Mouse (Mus musculus) hindbrain, embryonic 15.5 days (tissue): Measurements from ENCODE around the gene Tbx21. TPM values are rescaled to one million over a fixed set of nuclear protein-coding genes. Genes with fewer than 3 reads are reported as not detected.
A peak's percentile ranks its signal among the peaks of the same experiment; 100 is the strongest.

Experiments
- ATAC-seq: fragments of 200-750 bp; cut with Nextera tagmentation; 2 replicates; pipeline ENCODE4 v1.8.0; 2017; ENCODE audit warnings: low read depth, moderate number of reproducible peaks, moderate TSS enrichment; ENCODE audit not compliant: low FRiP score
- H3K27ac ChIP-seq: fragments of 300-500 bp; sonication (generic); replicated peaks from 2 replicates; pipeline ENCODE4 v1.5.1; 2015; ENCODE audit warnings: mild to moderate bottlenecking, inconsistent platforms
- H3K27me3 ChIP-seq: fragments of 300-500 bp; sonication (generic); 2 replicates; pipeline ENCODE4 v1.6.1; 2015; ENCODE audit warnings: control low read depth, inconsistent platforms
- H3K36me3 ChIP-seq: fragments of 300-500 bp; sonication (generic); 2 replicates; pipeline ENCODE4 v1.6.1; 2015; ENCODE audit warnings: control low read depth, inconsistent platforms
- H3K4me1 ChIP-seq: fragments of 300-500 bp; sonication (generic); replicated peaks from 2 replicates; pipeline ENCODE4 v1.6.1; 2015; ENCODE audit warnings: control low read depth, inconsistent platforms
- H3K4me2 ChIP-seq: fragments of 300-500 bp; sonication (generic); 2 replicates; pipeline ENCODE4 v1.6.1; 2015; ENCODE audit warnings: moderate library complexity, mild to moderate bottlenecking, inconsistent platforms
- H3K4me3 ChIP-seq: fragments of 300-500 bp; sonication (generic); 2 replicates; pipeline ENCODE4 v1.5.1; 2015; ENCODE audit warnings: mild to moderate bottlenecking, inconsistent platforms
- H3K9ac ChIP-seq: fragments of 300-500 bp; sonication (generic); 2 replicates; pipeline ENCODE4 v1.6.1; 2015; ENCODE audit warnings: inconsistent platforms
- H3K9me3 ChIP-seq: fragments of 300-500 bp; sonication (generic); 2 replicates; pipeline ENCODE4 v1.6.1; 2016; ENCODE audit warnings: control low read depth, inconsistent platforms
- WGBS: fragments of 180-500 bp; shearing (Covaris S2); methylation state at CpG from one replicate; pipeline ENCODE4 v1.1.7; 2015; 5-methylcytosine and 5-hydroxymethylcytosine counted together
- polyA plus RNA-seq: library from polyadenylated mRNA; unstranded; fragments of >200 nt; fragmentation: Nextera tagmentation; extraction: Ambion mirVana; gene quantifications from 2 replicates; pipeline ENCODE4 v1.2.1, GENCODE M21; 2015

Gene Tbx21
- polyA plus RNA-seq, 1 experiment from 2014 or later: 0.13 TPM

GRCm38 (mm10) chr11:97072533-97072932, 42.6 kb downstream of the Tbx21 start:
- H3K4me1 ChIP-seq: no peaks in the 10 kb centered on the region
- H3K27ac ChIP-seq: no peak overlapping the region
- ATAC-seq: peak; percentile 51; the same call in 1 of the 2 replicates
- H3K27me3 ChIP-seq: no peaks in the 10 kb centered on the region
- H3K4me2 ChIP-seq: no peak overlapping the region
- 29% methylated on average over 3 of the region's 3 CpGs for WGBS
- no peak overlapping the region for H3K4me3 ChIP-seq
- H3K9ac ChIP-seq: no peak overlapping the region
- no peaks in the 10 kb centered on the region for H3K9me3 ChIP-seq
- 0 out of 2 replicates have a peak, but pooled peaks cover 4% of the 10 kb centered on the region for H3K36me3 ChIP-seq

- H3K9ac ChIP-seq: no peak overlapping the region
- no peak overlapping the region for H3K27ac ChIP-seq
- 0 out of 2 replicates have a peak, but pooled peaks cover 10% of the 10 kb centered on the region for H3K36me3 ChIP-seq
- H3K4me3 ChIP-seq: no peak overlapping the region
- H3K4me1 ChIP-seq: no peaks in the 10 kb centered on the region
- H3K27me3 ChIP-seq: no peaks in the 10 kb centered on the region
- no peak for ATAC-seq
- no peaks in the 10 kb centered on the region for H3K9me3 ChIP-seq
- WGBS: 65% methylated on average over 1 of the region's 1 CpGs
- H3K4me2 ChIP-seq: no peak overlapping the region
Measured at GRCm38 (mm10) chr11:97071129-97071528, 44.0 kb downstream of the Tbx21 start.

GRCm38 (mm10) chr11:97069770-97070169, 45.4 kb downstream of the Tbx21 start:
- Histone ChIP-seq H3K4me1 (no peaks in the 10 kb centered on the region), H3K9ac (no peak overlapping the region), H3K27me3 (no peaks in the 10 kb centered on the region), H3K36me3 (0 out of 2 replicates have a peak, but pooled peaks cover 10% of the 10 kb centered on the region), H3K27ac (no peak overlapping the region), H3K4me3 (no peak overlapping the region), H3K4me2 (no peak overlapping the region), H3K9me3 (no peaks in the 10 kb centered on the region)
- 89% methylated on average over 2 of the region's 2 CpGs for WGBS
- ATAC-seq: no peak

GRCm38 (mm10) chr11:97069333-97069732, 45.8 kb downstream of the Tbx21 start:
- Histone ChIP-seq H3K27ac (no peak overlapping the region), H3K27me3 (no peaks in the 10 kb centered on the region), H3K9me3 (no peaks in the 10 kb centered on the region), H3K4me1 (no peaks in the 10 kb centered on the region), H3K4me2 (no peak overlapping the region), H3K9ac (no peak overlapping the region), H3K36me3 (0 out of 2 replicates have a peak, but pooled peaks cover 10% of the 10 kb centered on the region), H3K4me3 (no peak overlapping the region)
- 0 out of 2 replicates have a peak, but pooled peaks have one; percentile 25 for ATAC-seq
- 50% methylated on average over 1 of the region's 1 CpGs for WGBS

- ATAC-seq: no peak
- Histone ChIP-seq H3K36me3 (0 out of 2 replicates have a peak, but pooled peaks cover 15% of the 10 kb centered on the region), H3K4me1 (no peaks in the 10 kb centered on the region), H3K9ac (no peak overlapping the region), H3K4me2 (no peak overlapping the region), H3K9me3 (no peaks in the 10 kb centered on the region), H3K27ac (no peak overlapping the region), H3K27me3 (no peaks in the 10 kb centered on the region), H3K4me3 (no peak overlapping the region)
- 47% methylated on average over 22 of the region's 22 CpGs for WGBS
Measured at GRCm38 (mm10) chr11:97066656-97067360, 48.3 kb downstream of the Tbx21 start.

GRCm38 (mm10) chr11:97065538-97066295, 49.4 kb downstream of the Tbx21 start:
- no peak for ATAC-seq
- Histone ChIP-seq H3K27ac (no peak overlapping the region), H3K9ac (no peak overlapping the region), H3K4me3 (no peak overlapping the region), H3K27me3 (no peaks in the 10 kb centered on the region), H3K4me1 (no peaks in the 10 kb centered on the region), H3K36me3 (0 out of 2 replicates have a peak, but pooled peaks cover 22% of the 10 kb centered on the region), H3K9me3 (no peaks in the 10 kb centered on the region), H3K4me2 (no peak overlapping the region)
- WGBS: 90% methylated on average over 12 of the region's 12 CpGs

- WGBS: 87% methylated on average over 3 of the region's 3 CpGs
- no peak overlapping the region for H3K9ac ChIP-seq
- no peak overlapping the region for H3K4me2 ChIP-seq
- H3K4me1 ChIP-seq: no peaks in the 10 kb centered on the region
- no peaks in the 10 kb centered on the region for H3K9me3 ChIP-seq
- no peak overlapping the region for H3K4me3 ChIP-seq
- peak overlapping the region; percentile 51; the same call in 1 of the 2 replicates for H3K27ac ChIP-seq
- H3K27me3 ChIP-seq: no peaks in the 10 kb centered on the region
- no peak for ATAC-seq
- peaks cover 35% of the 10 kb centered on the region; the same call in 1 of the 2 replicates for H3K36me3 ChIP-seq
Measured at GRCm38 (mm10) chr11:97063921-97064295, 51.2 kb downstream of the Tbx21 start.

GRCm38 (mm10) chr11:97063274-97063920, 51.7 kb downstream of the Tbx21 start:
- H3K27me3 ChIP-seq: no peaks in the 10 kb centered on the region
- H3K4me3 ChIP-seq: no peak overlapping the region
- no peak overlapping the region for H3K4me2 ChIP-seq
- no peaks in the 10 kb centered on the region for H3K4me1 ChIP-seq
- H3K9ac ChIP-seq: no peak overlapping the region
- peaks cover 38% of the 10 kb centered on the region; the same call in 1 of the 2 replicates for H3K36me3 ChIP-seq
- ATAC-seq: no peak
- no peaks in the 10 kb centered on the region for H3K9me3 ChIP-seq
- WGBS: 38% methylated on average over 9 of the region's 9 CpGs
- peak overlapping the region; percentile 51; the same call in 1 of the 2 replicates for H3K27ac ChIP-seq

- peaks cover 40% of the 10 kb centered on the region for H3K36me3 ChIP-seq
- WGBS: 31% methylated on average over 11 of the region's 11 CpGs
Measured at GRCm38 (mm10) chr11:97052219-97052646, 62.9 kb downstream of the Tbx21 start.

GRCm38 (mm10) chr11:97050944-97051586, 64.1 kb downstream of the Tbx21 start:
- WGBS: 23% methylated on average over 13 of the region's 13 CpGs
- H3K36me3 ChIP-seq: peaks cover 36% of the 10 kb centered on the region
- peak; percentile 7; the same call in 1 of the 2 replicates for ATAC-seq

More at GRCm38 (mm10) chr11:97052219-97052646, 62.9 kb downstream of the Tbx21 start:
- Histone ChIP-seq H3K4me3 (no peak overlapping the region), H3K4me1 (peaks cover 25% of the 10 kb centered on the region), H3K27ac (no peak overlapping the region), H3K27me3 (no peaks in the 10 kb centered on the region), H3K9ac (no peak overlapping the region), H3K4me2 (peak overlapping the region; percentile 96), H3K9me3 (no peaks in the 10 kb centered on the region)
- no peak for ATAC-seq

GRCm38 (mm10) chr11:97050216-97050943, 64.8 kb downstream of the Tbx21 start, which contains the start of gene Osbpl7:
Osbpl7 (plus strand) TSS chr11:97050628.
- H3K36me3 ChIP-seq: peaks cover 34% of the 10 kb centered on the region
- peak; percentile 90 for ATAC-seq
- WGBS: 5% methylated on average over 18 of the region's 18 CpGs

More at GRCm38 (mm10) chr11:97050944-97051586, 64.1 kb downstream of the Tbx21 start:
- H3K4me1 ChIP-seq: peaks cover 25% of the 10 kb centered on the region
- peak overlapping the region; percentile 96 for H3K4me2 ChIP-seq
- H3K27me3 ChIP-seq: no peaks in the 10 kb centered on the region
- H3K27ac ChIP-seq: peak overlapping the region; percentile 73
- peak overlapping the region; percentile 70 for H3K4me3 ChIP-seq
- peak overlapping the region; percentile 79 for H3K9ac ChIP-seq
- H3K9me3 ChIP-seq: no peaks in the 10 kb centered on the region

More at GRCm38 (mm10) chr11:97050216-97050943, 64.8 kb downstream of the Tbx21 start, which contains the start of gene Osbpl7:
- Histone ChIP-seq H3K4me3 (peak within 1 kb of the TSS; percentile 70), H3K4me2 (peak within 1 kb of the TSS; percentile 96), H3K4me1 (peaks cover 25% of the 10 kb centered on the region), H3K9me3 (no peaks in the 10 kb centered on the region), H3K27ac (peak within 1 kb of the TSS; percentile 73), H3K27me3 (no peaks in the 10 kb centered on the region), H3K9ac (peak within 1 kb of the TSS; percentile 79)
